Mouse (Mus musculus) liver, embryonic 14.5 days (tissue): ENCODE results near the gene Kbtbd6. TPM values are rescaled to one million over a fixed set of nuclear protein-coding genes. Genes with fewer than 3 reads are reported as not detected.

Experiments used
- ATAC-seq: fragments of 200-750 bp; cut with Nextera tagmentation; 2 replicates; pipeline ENCODE4 v1.8.0; 2017; ENCODE audit warnings: moderate number of reproducible peaks, mild to moderate bottlenecking, moderate library complexity; ENCODE audit not compliant: insufficient read depth
- DNase-seq, 3 experiments: peaks; one replicate each; pipeline ENCODE4 v3.0.0-alpha.2; 2012 to 2013; ENCODE audit warnings: low read depth in 3 of 3, low spot score in 3 of 3
- H3K27ac ChIP-seq: fragments of 300-500 bp; sonication (generic); 2 replicates; pipeline ENCODE4 v1.5.1; 2014; ENCODE audit warnings: moderate library complexity, mild to moderate bottlenecking, control low read depth, inconsistent platforms
- H3K27me3 ChIP-seq: fragments of 300-500 bp; sonication (generic); 2 replicates; pipeline ENCODE4 v1.6.1; 2014; ENCODE audit warnings: mild to moderate bottlenecking, low read length, moderate library complexity; ENCODE audit not compliant: control insufficient read depth, insufficient read depth
- H3K36me3 ChIP-seq: fragments of 300-500 bp; sonication (generic); replicated peaks from 2 replicates; pipeline ENCODE4 v1.6.1; 2014; ENCODE audit warnings: low read depth; ENCODE audit not compliant: control insufficient read depth, insufficient read depth
- H3K4me1 ChIP-seq, 2 experiments: fragments of 200-500 bp in 1 of 2; fragments of 300-500 bp in 1 of 2; sonication (generic) in 1 of 2; replicated peaks; 2 replicates each; pipeline ENCODE4 v1.6.1; 2012 to 2014; ENCODE audit warnings: antibody characterized with exemption in 1 of 2, inconsistent platforms in 1 of 2, low read length in 1 of 2; ENCODE audit not compliant: control insufficient read depth in 2 of 2, insufficient read depth in 2 of 2
- H3K4me2 ChIP-seq: fragments of 300-500 bp; sonication (generic); 2 replicates; pipeline ENCODE4 v1.6.1; 2014; ENCODE audit warnings: low read depth, mild to moderate bottlenecking, control low read depth, moderate library complexity
- H3K4me3 ChIP-seq, 2 experiments: fragments of 200-500 bp in 1 of 2; fragments of 300-500 bp in 1 of 2; sonication (generic) in 1 of 2; 2 replicates each; pipeline ENCODE4 v1.5.1; 2012 to 2014; ENCODE audit warnings: low read depth in 2 of 2, low read length in 2 of 2, mild to moderate bottlenecking in 2 of 2, control low read depth in 1 of 2, inconsistent platforms in 1 of 2, moderate library complexity in 1 of 2; ENCODE audit not compliant: insufficient read depth in 1 of 2
- H3K9ac ChIP-seq: fragments of 300-500 bp; sonication (generic); replicated peaks from 2 replicates; pipeline ENCODE4 v1.6.1; 2014; ENCODE audit warnings: mild to moderate bottlenecking, control low read depth, moderate library complexity
- H3K9me3 ChIP-seq: fragments of 300-500 bp; sonication (generic); 2 replicates; pipeline ENCODE4 v1.6.1; 2016; ENCODE audit warnings: low read length, mixed read lengths; ENCODE audit not compliant: control insufficient read depth
- CTCF ChIP-seq: IDR thresholded peaks from 2 replicates; pipeline ENCODE4 v1.5.1; 2016; ENCODE audit warnings: antibody characterized with exemption, low read depth, control low read depth
- EP300 ChIP-seq: IDR thresholded peaks from 2 replicates; pipeline ENCODE4 v1.6.1; 2016; ENCODE audit warnings: antibody characterized with exemption, low read depth
- WGBS: fragments of 180-500 bp; shearing (Covaris S2); extraction: QIAGEN DNeasy Blood & Tissue Kit; methylation state at CpG from one replicate; pipeline ENCODE4 v1.1.7; 2014; ENCODE audit not compliant: insufficient replicate concordance; 5-methylcytosine and 5-hydroxymethylcytosine counted together
- polyA plus RNA-seq, 2 experiments: library from polyadenylated mRNA; depleted of rRNA in 1 of 2; stranded (reverse) in 1 of 2; unstranded in 1 of 2; fragments of >200 nt; fragmentation: Nextera tagmentation in 1 of 2; extraction: Ambion mirVana in 1 of 2; gene quantifications; 2 replicates each; pipeline versions ENCODE4 v1.2.1 to v1.2.3; 2012 to 2014

The Kbtbd6 gene
- polyA plus RNA-seq, 2 experiments, result 2.1 to 3.1 TPM

DNA sequence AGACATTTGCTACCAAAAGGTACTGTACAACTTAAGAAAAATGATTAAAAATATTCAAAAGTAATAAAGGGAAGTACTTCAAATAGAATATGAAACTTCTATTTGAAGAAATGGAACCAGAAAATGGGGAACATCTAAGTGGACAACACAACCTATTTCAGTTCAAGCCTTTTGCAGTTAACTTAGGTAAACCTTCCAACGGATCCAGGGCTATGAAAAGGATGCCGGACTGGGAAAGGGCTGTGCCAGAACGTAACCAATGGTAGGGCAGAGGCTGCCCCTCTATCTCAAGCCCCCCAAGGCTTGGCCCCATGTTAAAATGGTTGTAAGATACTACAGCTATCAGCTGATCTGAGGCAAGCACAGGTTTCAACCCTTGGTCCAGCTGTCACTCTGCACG is 9.4 kb downstream of the Kbtbd6 start:
- no peak for ATAC-seq
- H3K36me3 ChIP-seq, result peaks cover 40% of the 10 kb centered on the region
- H3K27ac ChIP-seq, result no peak overlapping the region
- WGBS, result 82% methylated on average over 4 of the region's 4 CpGs
- H3K9me3 ChIP-seq, result no peaks in the 10 kb centered on the region
- H3K9ac ChIP-seq, result no peak overlapping the region
- TF ChIP-seq EP300 (no peak), CTCF (no peak)
- no peaks in the 10 kb centered on the region for H3K27me3 ChIP-seq
- no peak overlapping the region for H3K4me2 ChIP-seq
- DNase-seq, result no peak
- no peak overlapping the region for H3K4me3 ChIP-seq
- no peaks in the 10 kb centered on the region for H3K4me1 ChIP-seq

DNA sequence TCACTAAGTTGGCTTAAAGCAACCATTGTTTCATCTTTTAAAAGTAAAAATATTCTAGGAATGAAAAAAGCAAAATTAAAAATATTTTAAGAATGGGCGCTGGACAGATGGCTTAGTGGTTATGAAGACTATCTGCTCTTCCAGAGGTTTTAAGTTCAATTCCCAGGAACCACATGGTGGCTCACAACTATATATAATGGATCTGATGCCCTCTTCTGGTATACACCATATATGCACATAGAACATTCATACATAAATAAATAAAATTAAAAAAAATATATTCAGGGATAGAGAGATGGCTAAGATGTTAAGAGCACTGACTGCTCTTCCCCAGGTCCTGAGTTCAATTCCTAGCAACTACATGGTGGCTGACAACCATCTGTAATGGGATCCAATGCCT is 14.0 kb downstream of the Kbtbd6 start:
- ATAC-seq, result no peak
- H3K4me1 ChIP-seq, result no peaks in the 10 kb centered on the region
- H3K4me3 ChIP-seq, result no peak overlapping the region
- no peaks in the 10 kb centered on the region for H3K27me3 ChIP-seq
- H3K27ac ChIP-seq, result no peak overlapping the region
- H3K9ac ChIP-seq, result no peak overlapping the region
- H3K4me2 ChIP-seq, result no peak overlapping the region
- TF ChIP-seq CTCF (peak; percentile 23; the same call in 1 of the 2 replicates), EP300 (no peak)
- H3K9me3 ChIP-seq, result no peaks in the 10 kb centered on the region
- H3K36me3 ChIP-seq, result peaks cover 63% of the 10 kb centered on the region
- WGBS, result 69% methylated on average over 1 of the region's 1 CpGs
- DNase-seq, result no peak

DNA sequence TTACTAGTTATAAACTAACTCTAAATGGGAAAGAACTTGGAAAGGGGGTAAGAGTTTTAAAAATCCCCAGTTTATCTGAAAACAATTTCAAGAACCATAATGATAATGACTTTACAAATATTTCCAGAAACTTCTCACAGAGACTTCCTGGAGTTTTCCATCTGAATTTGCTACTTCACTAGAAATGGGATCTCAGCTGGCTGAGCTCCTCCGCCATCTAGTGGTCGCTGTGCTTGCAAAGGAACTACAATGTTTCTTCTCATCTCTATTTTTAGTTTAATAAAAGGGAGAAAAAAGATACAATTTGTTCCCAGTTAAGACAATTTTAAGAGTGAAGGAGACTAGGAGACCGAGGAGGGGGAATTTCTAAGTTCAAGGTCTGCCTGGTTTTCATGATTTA is 16.0 kb downstream of the Kbtbd6 start:
- no peaks in the 10 kb centered on the region for H3K27me3 ChIP-seq
- 22% methylated on average over 3 of the region's 3 CpGs for WGBS
- H3K27ac ChIP-seq, result no peak overlapping the region
- H3K9ac ChIP-seq, result no peak overlapping the region
- H3K4me3 ChIP-seq, result no peak overlapping the region
- H3K4me1 ChIP-seq, result no peaks in the 10 kb centered on the region
- peaks cover 65% of the 10 kb centered on the region for H3K36me3 ChIP-seq
- H3K4me2 ChIP-seq, result no peak overlapping the region
- TF ChIP-seq CTCF (peak; percentile 70), EP300 (no peak)
- ATAC-seq (no peak), DNase-seq (no peak)
- no peaks in the 10 kb centered on the region for H3K9me3 ChIP-seq

- no peak overlapping the region for H3K9ac ChIP-seq
- H3K9me3 ChIP-seq, result no peaks in the 10 kb centered on the region
- no peaks in the 10 kb centered on the region for H3K4me1 ChIP-seq
- H3K4me3 ChIP-seq, result no peak overlapping the region
- peaks cover 57% of the 10 kb centered on the region for H3K36me3 ChIP-seq
- H3K27me3 ChIP-seq, result no peaks in the 10 kb centered on the region
- no peak overlapping the region for H3K4me2 ChIP-seq
- H3K27ac ChIP-seq, result no peak overlapping the region
- ATAC-seq (no peak), DNase-seq (no peak)
- TF ChIP-seq CTCF (no peak), EP300 (no peak)
- WGBS, result 90% methylated on average over 2 of the region's 2 CpGs
Measured at GRCm38 (mm10) chr14:79473384-79473783, 21.7 kb downstream of the Kbtbd6 start.

- ATAC-seq (peak; percentile 70), DNase-seq (peak; percentile 64 to 66 (median 66))
- peak within 1 kb of the TSS; percentile 91 for H3K4me2 ChIP-seq
- peaks cover 24 to 32% of the 10 kb centered on the region in 2 experiments for H3K4me1 ChIP-seq
- WGBS, result under 1% methylated on average over 95 of the region's 96 CpGs
- TF ChIP-seq CTCF (no peak), EP300 (peak; percentile 33; the same call in 1 of the 2 replicates)
- no peaks in the 10 kb centered on the region for H3K27me3 ChIP-seq
- no peaks in the 10 kb centered on the region for H3K9me3 ChIP-seq
- H3K4me3 ChIP-seq, result peak within 1 kb of the TSS; percentile 90 to 93
- peaks cover 4% of the 10 kb centered on the region for H3K36me3 ChIP-seq
- peak within 1 kb of the TSS; percentile 85 for H3K27ac ChIP-seq
- H3K9ac ChIP-seq, result peak within 1 kb of the TSS; percentile 89
Measured at GRCm38 (mm10) chr14:79480624-79481338, 29.1 kb downstream of the Kbtbd6 start, which contains the start of gene Elf1. Gene Elf1, plus strand, starts transcription at chr14:79481194.
